Mouse (Mus musculus): ENCODE data around the gene Cdk4. TPM values are rescaled to one million over a fixed set of nuclear protein-coding genes. Genes with fewer than 3 reads are reported as not detected.
A peak's percentile ranks its signal among the peaks of the same experiment; 100 is the strongest.

Gene Cdk4
- total RNA-seq, 2 experiments from 2014 or later, result 83.9 to 91.1 TPM

- DNase-seq (ENCODE audit: low spot score in 2 of 2), result no peak
Measured at GRCm38 (mm10) chr10:127073981-127074380, 10.6 kb downstream of the Cdk4 start.

- DNase-seq (ENCODE audit: low spot score in 2 of 2), result no peak
Measured at GRCm38 (mm10) chr10:127075080-127075479, 11.7 kb downstream of the Cdk4 start, which contains the start of gene Agap2. Gene Agap2 (plus strand): TSS chr10:127075284.

- no peak for DNase-seq (ENCODE audit: low spot score in 2 of 2)
Measured at GRCm38 (mm10) chr10:127075651-127076050, 12.3 kb downstream of the Cdk4 start.

- no peak for DNase-seq (ENCODE audit: low spot score in 2 of 2)
Measured at GRCm38 (mm10) chr10:127076082-127076481, 12.7 kb downstream of the Cdk4 start.

GRCm38 (mm10) chr10:127077515-127077914 lies 14.2 kb downstream of the Cdk4 start:
- no peak for DNase-seq (ENCODE audit: low spot score in 2 of 2)

- DNase-seq (ENCODE audit: low spot score in 2 of 2), result peak in 1 of 2 experiments; percentile 77
Measured at GRCm38 (mm10) chr10:127078001-127078676, 14.8 kb downstream of the Cdk4 start.

GRCm38 (mm10) chr10:127078677-127079575 lies 15.6 kb downstream of the Cdk4 start:
- peak in 1 of 2 experiments; percentile 80 for DNase-seq (ENCODE audit: low spot score in 2 of 2)

GRCm38 (mm10) chr10:127079665-127080391 lies 16.5 kb downstream of the Cdk4 start:
- no peak for DNase-seq (ENCODE audit: low spot score in 2 of 2)

- DNase-seq (ENCODE audit: low spot score in 2 of 2), result peak in 1 of 2 experiments; percentile 80
Measured at GRCm38 (mm10) chr10:127080901-127081780, 17.8 kb downstream of the Cdk4 start.

- no peak for DNase-seq (ENCODE audit: low spot score in 2 of 2)
Measured at GRCm38 (mm10) chr10:127081996-127082620, 18.8 kb downstream of the Cdk4 start.

GRCm38 (mm10) chr10:127083292-127083914 lies 20.1 kb downstream of the Cdk4 start:
- DNase-seq (ENCODE audit: low spot score in 2 of 2), result no peak

- DNase-seq (ENCODE audit: low spot score in 2 of 2), result no peak
Measured at GRCm38 (mm10) chr10:127083915-127084306, 20.6 kb downstream of the Cdk4 start.

GRCm38 (mm10) chr10:127085052-127085451 lies 21.7 kb downstream of the Cdk4 start:
- no peak for DNase-seq (ENCODE audit: low spot score in 2 of 2)

- no peak for DNase-seq (ENCODE audit: low spot score in 2 of 2)
Measured at GRCm38 (mm10) chr10:127085633-127086032, 22.3 kb downstream of the Cdk4 start.

GRCm38 (mm10) chr10:127090560-127091411 lies 27.5 kb downstream of the Cdk4 start:
- DNase-seq (ENCODE audit: low spot score in 2 of 2), result no peak

GRCm38 (mm10) chr10:127091507-127092396 lies 28.4 kb downstream of the Cdk4 start:
- no peak for DNase-seq (ENCODE audit: low spot score in 2 of 2)

GRCm38 (mm10) chr10:127092742-127093141 lies 29.4 kb downstream of the Cdk4 start:
- DNase-seq (ENCODE audit: low spot score in 2 of 2), result no peak
